Mouse (Mus musculus) adrenal gland (tissue): ENCODE data around the gene Med16.

Experiments used
- intact Hi-C: fragments of 180-260 bp; cut with DNase I; formaldehyde crosslinking; loops from one replicate; pipeline ENCODE4 v1.15.1; 2025

Gene Med16

GRCm38 (mm10) chr10:79886611-79887010 is 22.1 kb downstream of the Med16 start:
- intact Hi-C loops = no loop called here

- intact Hi-C loops = no loop called here
These were observed 22.7 kb downstream of the Med16 start, which contains the start of gene Elane for GRCm38 (mm10) chr10:79886054-79886453. TSS of gene Elane (plus strand) at chr10:79886247.

- intact Hi-C loops = loop anchor here (5.0 kb wide), 2 partner anchors 37 to 53 kb away; partner anchors contain the start of gene R3hdm4
These were observed 23.8 kb downstream of the Med16 start for GRCm38 (mm10) chr10:79884938-79885337.

- intact Hi-C loops = loop anchor here (5.0 kb wide), 2 partner anchors 38 to 52 kb away; partner anchors contain the start of gene R3hdm4
These were observed 24.3 kb downstream of the Med16 start for GRCm38 (mm10) chr10:79884446-79884845.

GRCm38 (mm10) chr10:79883297-79884084 is 25.2 kb downstream of the Med16 start:
- intact Hi-C loops = loop anchor here (5.0 kb wide), 2 partner anchors 39 to 51 kb away; partner anchors contain the start of gene R3hdm4

GRCm38 (mm10) chr10:79881981-79882380 is 26.7 kb downstream of the Med16 start:
- intact Hi-C loops = loop anchor here (5.0 kb wide), 2 partner anchors 40 to 50 kb away; partner anchors contain the start of gene R3hdm4

- intact Hi-C loops = loop anchor here (5.0 kb wide), 2 partner anchors 42 to 48 kb away; partner anchors contain the start of gene R3hdm4
These were observed 28.0 kb downstream of the Med16 start for GRCm38 (mm10) chr10:79880721-79881120.

- intact Hi-C loops = no loop called here
These were observed 29.2 kb downstream of the Med16 start for GRCm38 (mm10) chr10:79879527-79879926.

- intact Hi-C loops = no loop called here
These were observed 31.0 kb downstream of the Med16 start for GRCm38 (mm10) chr10:79877757-79878156.

GRCm38 (mm10) chr10:79877174-79877573 is 31.5 kb downstream of the Med16 start:
- intact Hi-C loops = no loop called here

- intact Hi-C loops = no loop called here
These were observed 34.3 kb downstream of the Med16 start, which contains the start of the genes Prtn3 and Plppr3 for GRCm38 (mm10) chr10:79874290-79874862. TSS of gene Prtn3 (plus strand) at chr10:79874476. TSS of gene Plppr3 (minus strand) at chr10:79874634.

GRCm38 (mm10) chr10:79873715-79874289 is 34.9 kb downstream of the Med16 start:
- intact Hi-C loops = no loop called here

GRCm38 (mm10) chr10:79873313-79873712 is 35.4 kb downstream of the Med16 start:
- intact Hi-C loops = no loop called here

GRCm38 (mm10) chr10:79872862-79873261 is 35.9 kb downstream of the Med16 start:
- intact Hi-C loops = no loop called here

- intact Hi-C loops = no loop called here
These were observed 36.9 kb downstream of the Med16 start for GRCm38 (mm10) chr10:79871845-79872244.

- intact Hi-C loops = loop anchor here (5.0 kb wide), 1 partner anchor 34 kb away; no protein-coding TSS in a partner anchor
These were observed 42.1 kb downstream of the Med16 start for GRCm38 (mm10) chr10:79866601-79867000.

GRCm38 (mm10) chr10:79865801-79866295 is 42.9 kb downstream of the Med16 start:
- intact Hi-C loops = loop anchor here (5.0 kb wide), 1 partner anchor 34 kb away; no protein-coding TSS in a partner anchor

- intact Hi-C loops = loop anchor here (5.0 kb wide), 1 partner anchor 33 kb away; no protein-coding TSS in a partner anchor
These were observed 43.5 kb downstream of the Med16 start for GRCm38 (mm10) chr10:79865189-79865601.

- intact Hi-C loops = loop anchor here (5.0 kb wide), 1 partner anchor 32 kb away; no protein-coding TSS in a partner anchor
These were observed 44.2 kb downstream of the Med16 start for GRCm38 (mm10) chr10:79864351-79865188.

GRCm38 (mm10) chr10:79862925-79863324 is 45.8 kb downstream of the Med16 start:
- intact Hi-C loops = no loop called here
